Mouse (Mus musculus): ENCODE measurements around the gene Acsf3. TPM values are rescaled to one million over a fixed set of nuclear protein-coding genes. Genes with fewer than 3 reads are reported as not detected.

Gene Acsf3
- total RNA-seq, 2 experiments from 2014 or later: 22.8 to 23.3 TPM

GRCm38 (mm10) chr8:122816965-122817364 is 41.7 kb downstream of the Acsf3 start:
- Histone ChIP-seq H3K27ac (no peak overlapping the region), H3K4me3 (no peak overlapping the region)
- TF ChIP-seq CTCF (IDR thresholded peaks at IDR 0.05): no peak
- intact Hi-C loops (cut with DNase I): no loop called here
- no peak for DNase-seq (ENCODE audit: extremely low spot score in 1 of 2, low spot score in 2 of 2)

DNA sequence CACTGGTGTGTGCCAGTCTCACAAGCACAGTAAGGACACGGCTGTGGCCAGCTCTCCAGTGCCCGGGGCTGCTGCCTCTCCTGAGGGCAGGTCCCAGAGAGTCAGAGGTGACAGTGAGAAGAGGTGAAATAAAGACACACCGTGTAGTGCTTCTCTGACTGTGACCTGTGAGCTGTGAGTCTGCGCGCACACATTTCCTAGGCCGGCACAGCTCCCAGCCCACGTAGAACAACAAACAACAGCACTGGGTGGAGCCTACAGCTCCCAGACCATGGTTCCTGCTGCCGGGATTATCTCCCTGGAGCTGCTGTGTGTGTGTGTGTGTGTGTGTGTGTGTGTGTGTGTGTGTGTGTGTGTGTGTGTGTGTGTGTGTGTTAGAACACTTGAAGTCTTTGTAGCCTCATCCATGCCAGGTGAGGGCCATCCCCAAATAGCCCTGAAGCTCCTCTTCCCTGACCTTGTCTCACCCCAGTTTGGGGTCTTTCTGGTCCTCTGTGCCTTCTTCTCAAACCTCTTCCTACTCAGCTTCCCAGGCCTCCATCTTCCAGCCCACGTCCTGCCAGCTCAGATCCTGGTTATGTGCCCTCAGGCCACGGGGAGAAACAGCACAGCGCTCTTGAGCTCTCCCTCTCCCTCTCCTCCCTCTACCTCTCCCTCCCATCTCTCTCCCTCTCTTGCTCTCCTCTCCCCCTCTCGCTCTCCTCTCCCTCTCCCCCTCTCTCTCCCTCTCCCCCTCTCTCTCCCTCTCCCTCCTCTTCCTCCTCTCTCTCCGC is 42.6 kb downstream of the Acsf3 start:
- TF ChIP-seq CTCF (IDR thresholded peaks at IDR 0.05): no peak
- no peak for DNase-seq (ENCODE audit: extremely low spot score in 1 of 2, low spot score in 2 of 2)
- Histone ChIP-seq H3K4me3 (no peak overlapping the region), H3K27ac (no peak overlapping the region)
- intact Hi-C loops (cut with DNase I): no loop called here

- intact Hi-C loops (cut with DNase I): no loop called here
- TF ChIP-seq CTCF (IDR thresholded peaks at IDR 0.05): no peak
Observed at GRCm38 (mm10) chr8:122819776-122820175, 44.5 kb downstream of the Acsf3 start.

GRCm38 (mm10) chr8:122824571-122824970 is 49.3 kb downstream of the Acsf3 start:
- no peak overlapping the region for H3K27ac ChIP-seq
- intact Hi-C loops (cut with DNase I): no loop called here

More at GRCm38 (mm10) chr8:122819776-122820175, 44.5 kb downstream of the Acsf3 start:
- DNase-seq (ENCODE audit: extremely low spot score in 1 of 2, low spot score in 2 of 2): no peak
- Histone ChIP-seq H3K27ac (no peak overlapping the region), H3K4me3 (no peak overlapping the region)

GRCm38 (mm10) chr8:122824986-122825385 is 49.7 kb downstream of the Acsf3 start:
- TF ChIP-seq CTCF (IDR thresholded peaks at IDR 0.05): no peak
- Histone ChIP-seq H3K4me3 (no peak overlapping the region), H3K27ac (no peak overlapping the region)
- no peak for DNase-seq (ENCODE audit: extremely low spot score in 1 of 2, low spot score in 2 of 2)
- intact Hi-C loops (cut with DNase I): no loop called here

More at GRCm38 (mm10) chr8:122824571-122824970, 49.3 kb downstream of the Acsf3 start:
- TF ChIP-seq CTCF (IDR thresholded peaks at IDR 0.05): no peak
- DNase-seq (ENCODE audit: extremely low spot score in 1 of 2, low spot score in 2 of 2): no peak
- no peak overlapping the region for H3K4me3 ChIP-seq

- no peak overlapping the region for H3K4me3 ChIP-seq
- intact Hi-C loops (cut with DNase I): no loop called here
- TF ChIP-seq CTCF (IDR thresholded peaks at IDR 0.05): no peak
- no peak for DNase-seq (ENCODE audit: extremely low spot score in 1 of 2, low spot score in 2 of 2)
- no peak overlapping the region for H3K27ac ChIP-seq
Observed at GRCm38 (mm10) chr8:122825408-122825807, 50.1 kb downstream of the Acsf3 start.

GRCm38 (mm10) chr8:122829396-122829795 is 54.1 kb downstream of the Acsf3 start:
- no peak overlapping the region for H3K4me3 ChIP-seq
- no peak for TF ChIP-seq CTCF (IDR thresholded peaks at IDR 0.05)
- peak in 1 of 2 experiments; percentile 28 for DNase-seq (ENCODE audit: extremely low spot score in 1 of 2, low spot score in 2 of 2)
- intact Hi-C loops (cut with DNase I): no loop called here
- H3K27ac ChIP-seq: no peak overlapping the region

DNA sequence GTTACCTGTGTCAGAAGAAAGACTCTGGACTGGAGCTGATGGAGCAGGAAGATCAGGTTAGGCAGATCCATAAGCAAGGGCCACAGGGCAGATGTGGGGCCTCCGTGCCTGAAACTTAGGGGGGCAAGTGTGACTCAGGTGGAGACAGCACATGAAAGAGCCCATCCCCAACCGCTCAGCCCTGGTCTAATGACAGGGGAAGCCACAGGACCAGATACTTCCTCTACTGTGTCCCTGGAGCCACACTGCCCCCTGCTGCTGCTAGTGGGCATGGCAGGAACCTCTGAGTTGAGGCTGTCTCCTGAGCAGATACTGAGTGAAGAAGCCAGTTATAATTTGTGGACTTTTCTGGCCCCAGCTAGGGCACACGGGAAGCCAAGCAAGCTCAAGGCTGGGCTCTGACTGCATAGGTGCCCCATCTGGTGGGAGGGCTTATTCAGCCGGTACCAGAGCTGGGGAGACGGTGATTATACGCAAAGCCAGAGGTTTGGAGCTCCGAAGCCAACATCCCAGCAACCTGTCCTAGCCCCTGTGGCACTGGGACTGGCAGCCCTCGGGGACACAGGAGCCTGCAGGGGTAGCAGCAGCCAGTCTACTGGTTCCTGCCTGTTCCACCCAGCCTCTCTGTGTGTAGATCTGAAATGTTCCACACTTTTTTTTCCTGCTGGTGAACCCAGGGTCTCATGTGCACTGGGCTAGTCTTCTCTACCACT is 55.2 kb downstream of the Acsf3 start:
- Histone ChIP-seq H3K27ac (no peak overlapping the region), H3K4me3 (no peak overlapping the region)
- TF ChIP-seq CTCF (IDR thresholded peaks at IDR 0.05): peak; percentile 99
- DNase-seq (ENCODE audit: extremely low spot score in 1 of 2, low spot score in 2 of 2): peak; percentile 86 to 94
- intact Hi-C loops (cut with DNase I): loop anchor here (1.0 kb wide), 3 partner anchors 152 to 329 kb away; no protein-coding TSS in a partner anchor

DNA sequence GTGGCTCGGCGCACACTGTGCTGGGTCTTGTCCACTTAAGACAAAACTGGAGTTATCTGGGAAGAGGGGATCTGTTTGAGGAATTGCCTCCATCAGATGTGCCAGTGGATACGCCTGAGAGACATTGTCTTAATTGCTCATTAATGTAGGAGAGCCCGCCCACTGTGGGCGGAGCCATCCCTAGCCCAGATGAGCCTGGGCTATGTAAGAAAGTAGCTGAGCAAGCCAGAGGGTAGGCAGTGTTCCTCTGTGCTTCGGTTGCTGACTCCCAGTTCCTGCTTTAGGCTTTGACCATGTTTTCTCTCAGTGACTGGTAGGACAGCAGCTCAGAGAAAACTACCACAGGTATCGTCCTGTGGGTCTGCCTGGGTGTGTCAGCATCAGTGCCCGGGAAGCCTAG is 59.1 kb downstream of the Acsf3 start:
- Histone ChIP-seq H3K27ac (no peak overlapping the region), H3K4me3 (no peak overlapping the region)
- DNase-seq (ENCODE audit: extremely low spot score in 1 of 2, low spot score in 2 of 2): no peak
- intact Hi-C loops (cut with DNase I): no loop called here
- TF ChIP-seq CTCF (IDR thresholded peaks at IDR 0.05): no peak

- TF ChIP-seq CTCF (IDR thresholded peaks at IDR 0.05): peak; percentile 82
- Histone ChIP-seq H3K4me3 (no peak overlapping the region), H3K27ac (no peak overlapping the region)
- DNase-seq (ENCODE audit: extremely low spot score in 1 of 2, low spot score in 2 of 2): peak; percentile 68 to 76
- intact Hi-C loops (cut with DNase I): loop anchor here (5.0 kb wide), 2 partner anchors 267 to 362 kb away; partner anchors contain the start of gene Rpl13
Observed at GRCm38 (mm10) chr8:122834971-122835370, 59.7 kb downstream of the Acsf3 start.

DNA sequence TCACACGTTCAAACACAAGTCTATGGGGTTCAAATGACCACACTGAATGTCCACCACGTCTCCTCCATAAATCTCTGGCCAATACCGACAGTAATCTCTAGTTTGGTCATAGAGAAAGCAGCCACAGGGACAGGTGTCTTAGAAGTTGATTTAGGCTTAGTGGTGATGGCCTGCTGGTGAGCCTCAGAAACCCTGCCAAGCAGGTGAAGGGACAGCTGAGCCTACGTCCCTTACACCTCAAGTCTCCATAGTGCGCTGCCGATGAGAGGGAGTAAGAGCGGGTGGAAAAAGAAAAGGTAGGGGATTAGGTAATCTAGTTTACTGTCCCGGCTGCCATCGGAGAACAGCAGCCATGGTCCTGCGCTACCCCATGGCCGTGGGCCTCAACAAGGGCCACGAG is 60.9 kb downstream of the Acsf3 start:
- DNase-seq (ENCODE audit: extremely low spot score in 1 of 2, low spot score in 2 of 2): no peak
- H3K27ac ChIP-seq: no peak overlapping the region
- no peak for TF ChIP-seq CTCF (IDR thresholded peaks at IDR 0.05)
- no peak overlapping the region for H3K4me3 ChIP-seq
- intact Hi-C loops (cut with DNase I): loop anchor here (5.0 kb wide), 2 partner anchors 266 to 361 kb away; partner anchors contain the start of gene Rpl13

- no peak for DNase-seq (ENCODE audit: extremely low spot score in 1 of 2, low spot score in 2 of 2)
- no peak overlapping the region for H3K27ac ChIP-seq
- H3K4me3 ChIP-seq: no peak overlapping the region
- no peak for TF ChIP-seq CTCF (IDR thresholded peaks at IDR 0.05)
- intact Hi-C loops (cut with DNase I): loop anchor here (5.0 kb wide), 2 partner anchors 266 to 361 kb away; partner anchors contain the start of gene Rpl13
Observed at GRCm38 (mm10) chr8:122836696-122837095, 61.4 kb downstream of the Acsf3 start.
